Mouse (Mus musculus) liver, postnatal 0 days (tissue): ENCODE measurements at regions not wholly inside any gene's neighbourhood (a gene's known extent, or its start where the extent isn't known, plus 50 kb on each side); places are given as distances from the start of the nearest gene placed in this dataset.

Experiments
- CTCF ChIP-seq: sonication (generic); IDR thresholded peaks from 2 replicates; pipeline ENCODE4 v1.5.1; 2016; ENCODE audit warnings: antibody characterized with exemption, low read depth
- EP300 ChIP-seq: IDR thresholded peaks from 2 replicates; pipeline ENCODE4 v1.6.1; 2016; ENCODE audit warnings: antibody characterized with exemption, low read depth, mild to moderate bottlenecking

DNA sequence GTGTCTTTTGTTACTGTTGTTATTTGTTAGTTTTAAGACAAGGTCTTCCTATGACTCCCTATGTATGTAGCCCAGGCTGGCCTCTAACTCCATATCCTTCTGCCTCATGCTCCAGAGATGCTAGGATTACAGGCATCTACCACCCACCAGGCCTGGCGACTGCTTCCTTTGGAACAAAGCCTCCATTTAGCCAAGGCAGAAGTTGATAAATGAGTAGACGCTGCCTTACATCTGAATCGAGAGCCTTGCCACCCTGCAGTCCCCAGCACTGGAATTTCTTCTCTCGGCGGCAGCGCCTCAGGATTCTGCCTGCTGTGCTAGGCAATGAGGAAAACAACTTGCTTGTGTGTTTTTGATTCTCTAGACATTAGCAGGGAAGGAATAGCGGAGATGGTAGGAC lies 75.5 kb downstream of the Lbh start:
- no peak for TF ChIP-seq EP300
- no peak for TF ChIP-seq CTCF
